Mouse (Mus musculus) gastrocnemius, postnatal 25 days (tissue): ENCODE measurements at regions not wholly inside any gene's neighbourhood (a gene's known extent, or its start where the extent isn't known, plus 50 kb on each side); places are given as distances from the start of the nearest gene placed in this dataset.

Source experiments
- DNase-seq: peaks from one replicate; pipeline ENCODE4 v3.0.0; 2022

DNA sequence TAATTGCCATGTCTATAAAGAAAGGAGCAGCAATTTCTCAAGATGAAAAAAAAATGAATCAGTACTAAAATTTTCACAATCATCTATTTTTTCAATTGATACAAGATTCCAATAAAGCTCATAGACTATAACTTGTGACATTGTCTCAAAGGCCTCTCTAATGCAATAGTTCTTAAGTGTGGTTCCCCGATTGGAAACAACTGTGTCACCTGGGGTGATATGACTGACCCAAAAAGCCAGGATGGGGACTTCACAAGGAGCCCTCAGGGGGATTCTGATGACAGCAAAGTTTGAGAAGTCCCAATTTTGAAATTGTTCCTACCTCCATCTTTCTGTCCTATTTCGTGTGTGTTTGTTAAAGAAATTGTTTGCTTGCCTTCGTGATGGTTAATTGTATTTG, 143.3 kb upstream of the Fndc3a start:
- no peak for DNase-seq

DNA sequence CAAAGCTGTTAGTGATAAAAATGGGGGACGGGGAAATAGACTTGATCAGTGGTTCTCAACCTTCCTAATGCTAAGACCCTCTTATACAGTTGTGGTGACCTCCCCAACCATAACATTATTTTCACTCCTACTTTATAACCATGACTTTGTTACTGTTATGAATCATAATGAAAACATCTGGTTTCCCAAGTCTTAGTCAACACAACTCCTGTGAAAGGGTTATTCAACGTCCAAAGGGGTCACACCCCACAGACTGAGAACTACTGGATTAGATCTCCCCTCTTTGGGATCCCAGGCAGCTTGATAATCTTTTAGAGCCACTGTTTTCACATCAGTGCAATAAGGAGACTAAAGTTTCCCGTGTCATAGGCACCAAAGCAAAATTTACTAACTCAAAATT, 141.1 kb upstream of the Fndc3a start:
- DNase-seq: no peak

GRCm38 (mm10) chr14:72848271-72848955, 138.6 kb upstream of the Fndc3a start:
- no peak for DNase-seq

- DNase-seq: no peak
These were observed 137.7 kb upstream of the Fndc3a start for GRCm38 (mm10) chr14:72847466-72847865.

GRCm38 (mm10) chr14:72845621-72846440, 136.0 kb upstream of the Fndc3a start:
- DNase-seq: no peak

- no peak for DNase-seq
These were observed 135.1 kb upstream of the Fndc3a start for GRCm38 (mm10) chr14:72844753-72845369.

- DNase-seq: no peak
These were observed 131.9 kb upstream of the Fndc3a start for GRCm38 (mm10) chr14:72841753-72842152.

DNA sequence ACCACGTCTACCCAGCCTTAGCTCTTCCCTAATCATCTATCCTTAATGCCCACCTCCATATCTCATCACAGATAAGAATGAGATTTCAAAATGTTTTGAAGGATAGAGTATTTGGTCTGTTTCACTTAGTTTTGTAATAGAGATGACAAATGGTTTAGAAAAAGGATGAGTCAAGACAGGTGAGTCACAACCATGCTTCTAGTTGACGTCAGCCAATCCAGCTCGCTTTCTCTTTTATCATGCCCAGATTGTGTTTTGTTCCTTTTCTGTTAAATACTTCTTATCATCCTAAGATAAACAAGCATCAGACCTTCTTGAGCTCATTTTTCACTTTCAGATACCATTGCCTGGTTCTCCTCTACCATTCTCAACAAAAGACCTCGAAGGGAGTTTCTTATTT, 125.4 kb upstream of the Fndc3a start:
- DNase-seq: no peak

- DNase-seq: no peak
These were observed 119.5 kb upstream of the Fndc3a start for GRCm38 (mm10) chr14:72829261-72829660.

DNA sequence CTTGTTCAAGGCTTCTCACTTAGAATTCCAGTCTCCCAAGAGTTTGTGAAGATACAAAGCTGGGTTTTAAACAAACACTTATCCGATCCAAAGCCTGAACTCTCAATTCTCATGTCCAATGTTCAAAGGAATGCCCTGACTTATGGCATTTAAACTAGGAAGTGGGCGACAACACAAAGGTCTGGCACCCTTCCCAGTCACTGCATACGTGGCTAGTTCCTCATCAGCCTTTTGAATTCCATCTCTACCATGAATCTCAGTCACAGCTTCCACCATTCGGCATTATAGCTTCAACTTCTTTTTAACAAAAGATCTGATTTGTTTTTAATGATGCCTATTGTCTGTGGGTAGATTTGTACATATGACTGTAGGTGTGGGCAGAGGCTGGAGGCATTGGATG, 115.7 kb upstream of the Fndc3a start:
- DNase-seq: no peak

GRCm38 (mm10) chr14:72822231-72822615, 112.4 kb upstream of the Fndc3a start:
- no peak for DNase-seq

DNA sequence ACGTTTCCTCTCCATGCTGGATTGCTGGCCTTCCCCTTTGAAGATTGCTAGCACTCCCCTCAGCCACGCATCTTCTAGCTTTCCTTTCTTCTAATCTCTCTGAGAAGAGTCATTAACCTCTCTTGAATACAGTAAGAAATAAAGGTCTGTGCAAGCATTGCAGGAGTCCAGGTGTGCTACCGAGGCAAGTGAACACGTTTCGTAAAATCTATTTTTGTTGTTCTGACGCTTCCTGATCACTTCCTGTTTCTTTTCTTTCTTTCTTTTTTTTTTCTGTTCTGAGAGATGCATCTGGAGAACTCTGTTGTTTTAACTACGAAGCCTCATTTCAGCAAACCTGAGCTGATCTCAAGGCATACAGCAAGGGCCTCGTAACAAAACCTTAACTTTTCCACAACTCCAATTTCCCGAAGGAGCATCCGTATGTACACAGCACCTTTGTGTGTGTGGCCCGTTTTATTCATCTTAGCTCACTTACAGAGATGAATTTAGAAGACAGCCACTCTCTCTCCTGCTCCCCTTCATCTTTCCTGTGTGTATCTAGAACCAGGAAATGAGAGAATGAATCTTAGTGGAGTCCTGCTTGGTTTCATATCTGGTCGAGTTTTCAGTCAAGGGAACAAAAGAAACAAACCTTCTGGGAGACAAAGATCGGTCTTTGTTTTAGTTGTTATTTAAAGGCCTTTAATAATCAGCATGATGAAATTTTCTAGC, 111.9 kb upstream of the Fndc3a start:
- no peak for DNase-seq

GRCm38 (mm10) chr14:72819037-72819436, 109.2 kb upstream of the Fndc3a start:
- no peak for DNase-seq

DNA sequence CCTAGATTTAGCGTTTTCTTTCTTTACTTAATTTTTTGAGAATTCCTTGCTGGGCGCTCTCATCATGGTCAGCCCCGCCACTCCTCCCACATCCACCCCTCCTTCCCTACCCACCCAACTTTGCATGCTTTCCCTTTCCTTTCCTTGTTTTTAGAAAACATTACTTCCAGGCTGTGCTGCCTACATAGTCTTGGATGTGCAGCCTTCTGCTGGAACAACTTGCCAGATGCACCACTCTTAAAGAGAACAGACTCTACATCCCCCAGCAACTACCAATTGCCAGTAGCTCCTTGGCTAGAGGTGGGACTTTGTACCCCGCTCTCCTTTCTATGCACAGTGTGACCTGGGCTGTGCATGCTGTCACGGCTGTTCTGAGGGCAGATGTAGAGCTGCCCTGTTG, 108.0 kb upstream of the Fndc3a start:
- no peak for DNase-seq

DNA sequence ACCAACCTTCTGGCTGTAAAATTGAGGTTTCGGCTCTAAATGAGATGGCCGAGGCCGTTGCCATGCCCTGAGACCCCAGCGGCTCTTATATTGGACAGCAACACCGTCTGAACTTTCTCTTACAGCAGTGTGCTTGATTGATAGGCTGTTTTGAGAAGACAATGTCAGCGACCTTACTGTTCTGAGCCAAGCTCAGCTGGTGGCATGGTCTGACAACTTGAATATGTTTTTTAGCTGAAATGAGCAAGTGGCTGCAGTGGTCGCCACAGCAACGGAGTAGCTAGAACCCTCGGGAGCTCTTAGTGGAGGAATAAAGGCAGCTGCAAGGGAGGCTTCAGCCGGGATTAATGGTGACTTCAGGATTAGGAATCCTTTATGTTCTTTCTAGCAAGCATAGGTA, 107.0 kb upstream of the Fndc3a start:
- no peak for DNase-seq

GRCm38 (mm10) chr14:72809138-72809537, 99.3 kb upstream of the Fndc3a start:
- no peak for DNase-seq

GRCm38 (mm10) chr14:72807947-72808346, 98.1 kb upstream of the Fndc3a start:
- DNase-seq: no peak

DNA sequence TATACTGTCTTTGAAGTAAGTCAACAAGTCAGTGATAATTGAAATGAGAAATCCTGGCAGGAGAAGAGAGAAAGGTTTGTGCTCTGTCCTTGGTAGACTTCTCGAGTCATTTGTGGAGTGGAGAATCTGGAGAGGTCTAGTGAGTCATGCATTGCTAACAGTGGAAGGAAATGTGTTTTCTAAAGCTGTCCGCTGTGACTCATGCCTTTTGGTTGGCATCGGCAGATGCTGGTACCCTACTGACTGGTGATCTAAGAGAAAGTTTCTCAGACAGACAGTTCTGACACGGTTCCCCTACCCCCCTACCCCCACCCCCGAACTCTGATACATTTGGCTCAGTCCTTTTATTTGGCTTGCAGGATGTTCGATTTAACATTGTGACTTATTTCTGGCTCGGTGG, 97.5 kb upstream of the Fndc3a start:
- DNase-seq: no peak

DNA sequence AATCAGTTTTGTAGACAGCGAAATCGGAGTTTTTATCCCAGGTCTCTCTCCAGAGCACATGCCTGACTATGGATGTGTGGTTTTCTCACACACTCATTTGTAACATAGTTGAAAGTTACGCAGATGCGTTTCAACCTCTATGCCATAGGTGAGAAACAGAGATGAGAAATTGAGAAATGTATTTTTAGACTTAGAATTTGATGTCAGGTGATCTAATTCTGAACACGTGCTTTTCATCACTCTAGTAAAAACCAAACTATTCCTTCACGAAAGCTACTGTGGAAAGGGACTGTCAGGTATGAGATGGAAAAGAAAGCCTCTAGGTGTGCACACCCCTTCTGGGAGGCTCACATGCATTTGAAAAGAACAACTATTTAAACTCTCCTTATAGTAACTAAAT, 96.8 kb upstream of the Fndc3a start:
- DNase-seq: no peak

DNA sequence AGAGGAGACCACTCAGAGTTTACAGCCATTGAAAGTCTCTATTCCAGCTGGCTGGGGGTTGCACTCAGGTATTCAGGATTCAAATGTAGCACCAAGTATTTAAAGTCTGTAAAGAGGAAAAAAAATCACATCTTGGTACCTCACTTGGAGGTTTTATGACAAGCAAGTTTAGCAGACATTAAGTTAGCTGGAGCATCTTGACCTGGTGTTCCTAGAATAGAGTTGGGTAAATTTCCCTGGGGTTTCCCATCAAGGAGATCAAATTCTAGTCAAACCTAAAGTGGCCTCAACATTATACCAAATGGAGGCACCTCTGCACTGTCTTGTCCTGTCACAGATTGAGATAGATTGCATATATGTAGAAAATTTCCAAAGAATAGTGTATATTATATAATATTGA, 93.8 kb upstream of the Fndc3a start:
- DNase-seq: no peak

DNA sequence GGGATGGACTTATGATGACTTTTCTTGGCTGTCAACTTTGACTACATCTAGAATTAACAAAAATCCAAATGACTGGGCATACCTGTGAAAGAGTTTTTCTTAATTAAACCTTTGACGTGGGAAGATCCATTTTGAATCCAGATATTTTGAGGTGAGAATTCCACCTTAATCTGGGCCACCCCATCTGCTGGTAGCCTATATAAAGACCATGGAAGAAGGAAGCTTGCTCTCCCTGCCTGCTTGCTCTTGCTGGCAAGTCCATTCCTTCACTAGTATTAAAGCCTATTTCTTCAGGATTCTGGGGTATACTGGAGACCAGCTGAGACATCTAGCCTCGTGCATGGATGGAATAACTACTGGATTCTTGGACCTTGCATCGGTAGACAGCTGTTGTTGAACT, 80.9 kb upstream of the Fndc3a start:
- DNase-seq: no peak

DNA sequence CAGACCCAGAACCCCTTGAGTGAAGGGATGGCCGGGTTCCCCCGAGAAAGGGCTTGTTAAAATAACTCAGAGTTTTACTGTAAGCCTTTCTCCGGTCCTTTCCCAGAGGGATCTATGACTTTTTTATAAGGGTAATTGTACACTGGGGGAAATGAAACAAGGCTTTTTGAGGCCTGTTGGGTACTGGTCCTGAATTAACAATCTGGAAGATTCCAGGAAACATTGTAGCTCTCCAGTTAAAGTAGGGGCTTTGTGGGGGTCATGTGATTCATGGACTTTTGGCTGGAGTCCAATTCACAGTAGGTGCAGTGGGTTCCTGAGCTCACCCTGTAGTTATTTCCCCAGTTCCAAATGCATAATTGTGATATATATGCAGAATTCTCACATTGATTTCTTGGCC, 77.1 kb upstream of the Fndc3a start:
- no peak for DNase-seq

- DNase-seq: peak; percentile 66
These were observed 73.4 kb upstream of the Fndc3a start for GRCm38 (mm10) chr14:72783248-72783647.
